Mouse (Mus musculus) right cerebral cortex, postnatal 36 days (tissue): ENCODE data around the gene Cblc.

ENCODE experiments used
- DNase-seq, 2 experiments: peaks; one replicate each; pipeline ENCODE4 v3.0.0; 2022; ENCODE audit warnings: low spot score in 2 of 2, mixed read lengths in 1 of 2

The Cblc gene

DNA sequence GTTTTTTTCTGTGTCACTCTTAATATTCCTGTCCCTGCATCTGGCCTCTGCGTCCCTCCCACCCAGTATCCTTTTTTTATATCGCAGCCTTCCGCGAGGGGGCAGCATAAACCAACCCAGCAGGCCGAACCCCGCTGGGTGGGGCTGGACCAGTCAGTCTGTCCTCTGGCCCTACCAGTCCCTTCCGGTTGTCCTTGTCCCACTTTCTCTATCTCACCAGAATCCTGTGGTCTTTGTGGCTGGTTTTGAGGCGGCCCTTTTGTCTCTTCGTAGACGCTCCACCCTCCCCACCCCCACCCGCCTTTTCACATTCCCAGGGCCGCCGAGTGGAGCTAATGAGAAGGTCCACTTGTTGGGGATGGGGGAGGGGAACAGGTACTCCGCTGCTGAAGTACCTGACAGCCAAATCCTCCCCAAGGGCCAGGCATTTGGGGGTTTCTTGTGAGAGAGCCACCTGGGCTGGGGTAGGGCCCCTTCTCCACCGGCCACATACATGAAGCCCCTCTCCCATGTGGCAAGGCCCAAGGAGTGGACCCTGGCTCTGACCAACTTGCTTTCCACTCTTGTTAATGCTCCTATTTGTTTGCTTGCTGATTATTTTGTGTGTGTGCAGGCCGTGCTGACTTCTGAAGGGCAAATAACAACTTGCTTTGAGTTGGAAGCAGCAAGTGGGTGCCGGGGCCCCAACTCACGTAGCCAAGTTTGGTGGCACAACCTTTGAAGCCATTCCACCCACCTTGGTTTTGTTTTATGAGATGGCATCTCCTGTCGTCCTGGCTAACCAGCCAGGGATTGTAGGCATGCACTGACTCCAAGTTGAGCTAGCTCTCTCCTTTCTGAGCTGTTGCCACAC is 46.2 kb downstream of the Cblc start, which contains the start of gene Nectin2:
Nectin2 (minus strand) TSS at position 267 of the 853 bp plus-strand sequence.
- peak; percentile 47 to 68 for DNase-seq

DNA sequence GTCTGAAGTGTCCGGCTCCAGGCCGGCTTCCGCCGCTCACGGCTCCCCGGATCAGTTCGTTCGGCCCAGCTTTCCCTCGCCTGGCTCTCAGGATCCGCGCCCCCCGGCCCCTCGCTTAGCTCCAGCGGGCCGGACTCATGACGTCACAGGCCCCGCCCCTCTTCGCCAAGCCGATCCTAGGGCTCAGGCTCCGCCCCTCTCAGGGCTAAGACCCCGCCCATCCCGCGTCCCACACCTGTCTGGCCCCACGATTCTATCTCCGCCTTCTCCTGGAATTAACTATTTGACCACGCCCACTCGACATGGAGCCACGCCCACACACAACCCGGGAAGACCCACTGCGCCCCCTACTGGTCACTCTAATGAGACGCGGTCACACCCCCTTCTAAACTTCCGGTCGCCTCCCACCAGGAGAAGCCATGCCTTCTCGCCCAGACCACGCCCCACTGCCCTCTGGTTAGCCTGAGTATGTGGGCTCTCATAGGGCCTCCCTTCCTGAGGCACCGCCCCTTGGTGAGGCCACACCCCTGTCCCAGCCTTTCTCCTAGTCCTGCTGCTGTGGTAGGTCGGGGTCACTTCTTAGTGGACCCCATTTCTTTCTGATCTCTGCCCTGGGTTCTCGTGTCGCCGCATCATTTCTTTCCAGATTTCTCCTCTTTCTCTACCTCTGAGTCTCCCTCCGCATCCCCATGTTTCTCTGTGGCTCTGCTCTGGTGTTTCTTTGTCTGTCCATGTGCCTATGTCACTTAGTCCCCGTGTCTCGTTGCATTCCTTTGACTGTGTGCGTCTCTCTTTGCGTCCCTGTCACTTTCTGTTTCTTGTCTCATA is 47.0 kb downstream of the Cblc start:
- DNase-seq: peak; percentile 85 to 89

DNA sequence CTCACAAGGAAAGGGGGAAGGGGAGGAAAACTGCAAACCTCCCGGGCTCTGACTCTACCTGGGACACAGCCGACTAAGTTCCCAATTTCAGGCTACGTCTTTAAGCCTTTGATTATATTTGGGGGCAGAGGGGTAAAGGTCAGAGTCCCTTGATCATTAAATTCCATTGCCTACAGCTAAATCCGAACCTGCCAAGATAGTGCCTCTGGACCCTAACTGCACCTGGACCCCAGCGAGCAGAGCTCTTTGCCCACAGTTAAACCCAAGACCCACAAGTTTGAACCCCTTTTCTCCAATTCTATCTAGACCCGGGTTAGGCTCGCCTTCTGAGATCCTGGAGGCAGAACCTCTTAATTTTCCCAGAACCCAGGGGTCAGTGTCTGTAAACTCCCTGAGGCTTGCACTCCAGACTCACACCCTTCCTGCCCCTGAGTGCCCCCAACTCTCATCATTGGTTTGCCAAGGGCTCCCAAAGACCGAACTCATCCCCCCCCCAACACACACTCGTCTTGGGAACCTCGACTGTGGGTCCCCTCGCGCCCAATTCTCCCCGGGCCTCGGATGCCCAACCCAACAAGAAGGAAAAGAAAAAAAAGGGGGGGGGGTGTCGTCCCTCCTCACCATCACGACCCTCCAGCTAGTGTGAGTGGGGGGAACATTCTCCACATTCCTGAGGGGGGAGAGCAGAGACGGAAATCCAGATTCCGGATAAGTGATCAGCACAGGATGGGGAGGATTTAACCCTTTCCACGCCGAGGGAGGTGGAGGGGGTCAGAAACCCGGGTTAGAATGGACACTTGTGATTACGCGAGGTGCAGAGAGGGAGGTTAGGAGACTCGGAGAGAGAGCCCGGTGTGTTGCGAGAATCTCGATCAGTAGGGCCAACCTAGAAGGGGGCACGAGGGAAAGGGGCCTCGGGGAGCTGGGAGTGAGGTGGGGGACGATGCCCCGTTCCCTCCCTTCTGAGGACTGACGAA is 48.1 kb downstream of the Cblc start:
- DNase-seq: no peak

DNA sequence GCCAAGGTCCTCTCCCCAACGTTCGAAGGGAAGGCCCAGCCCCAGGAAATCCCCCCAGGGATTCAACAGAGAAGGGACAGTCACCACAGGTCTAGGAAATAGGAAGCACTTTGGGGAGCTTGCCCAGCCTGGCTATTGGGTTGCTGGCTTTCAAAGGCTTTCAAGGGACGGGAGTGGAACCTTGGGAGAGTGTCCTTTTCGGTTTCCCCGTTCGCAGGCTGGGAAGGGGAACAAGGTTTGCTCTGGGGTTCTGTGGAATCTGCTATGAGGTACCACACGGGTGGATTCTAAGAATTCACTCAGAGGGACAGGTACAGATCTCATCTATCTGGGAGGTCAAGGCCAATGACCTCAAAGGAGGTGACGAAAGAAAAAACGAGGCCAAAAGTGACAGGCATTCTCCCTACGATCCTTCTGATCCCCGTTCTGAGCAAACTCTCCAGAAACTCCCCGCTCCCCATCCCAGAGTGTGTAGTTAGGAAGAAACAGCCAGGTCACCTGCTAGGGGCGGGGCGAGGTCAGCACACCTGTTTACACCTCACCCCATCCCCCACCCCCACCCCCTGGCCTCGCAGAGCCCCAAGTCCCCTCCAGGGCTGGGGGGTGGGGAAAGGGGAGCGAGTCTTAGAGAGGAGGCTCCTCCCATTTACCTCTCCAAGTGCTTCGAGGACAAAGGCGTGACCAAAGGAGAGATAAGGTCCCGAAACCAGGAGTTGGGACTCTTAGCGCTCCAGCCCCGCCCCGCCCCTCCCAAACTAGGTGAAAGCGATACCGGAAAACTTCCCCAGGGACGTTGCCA is 49.0 kb downstream of the Cblc start:
- no peak for DNase-seq

DNA sequence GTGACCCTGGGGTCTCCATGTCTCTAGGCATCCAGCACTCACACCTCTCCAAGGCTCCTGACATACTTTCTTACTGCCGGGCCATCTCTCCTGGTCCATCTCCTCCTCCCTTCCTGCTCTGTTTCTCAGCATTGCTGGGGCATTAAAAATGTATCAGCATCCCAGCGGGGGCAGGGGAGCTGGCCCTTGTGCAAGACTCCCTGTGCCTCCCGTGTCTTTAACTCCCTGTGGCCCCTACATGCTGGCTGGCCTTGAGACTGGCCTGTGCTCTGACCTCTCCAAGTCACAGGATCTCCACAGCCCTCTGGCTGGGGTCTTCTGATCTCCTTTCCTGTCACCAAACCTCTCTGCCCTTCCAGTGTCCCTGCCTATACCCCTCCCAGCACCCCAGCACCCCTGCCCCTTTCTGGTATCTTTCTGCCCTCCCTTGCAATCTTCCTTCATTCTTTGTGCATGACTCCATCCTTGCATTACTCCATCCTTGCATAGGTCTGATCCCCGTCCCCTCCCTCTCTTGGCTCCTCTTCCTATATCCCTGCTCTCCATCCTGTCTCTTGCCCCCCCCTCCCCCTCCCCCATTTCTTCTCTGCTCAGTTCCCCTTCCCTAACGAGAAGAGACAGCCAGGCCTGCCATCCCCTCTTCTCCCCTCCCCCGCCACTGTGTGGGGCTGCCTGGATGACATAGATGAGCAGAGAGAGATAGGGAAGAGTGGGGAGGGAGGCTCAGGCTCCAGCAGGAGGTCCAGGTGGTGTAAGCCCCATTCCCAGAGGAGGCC is 50.0 kb downstream of the Cblc start:
- no peak for DNase-seq

DNA sequence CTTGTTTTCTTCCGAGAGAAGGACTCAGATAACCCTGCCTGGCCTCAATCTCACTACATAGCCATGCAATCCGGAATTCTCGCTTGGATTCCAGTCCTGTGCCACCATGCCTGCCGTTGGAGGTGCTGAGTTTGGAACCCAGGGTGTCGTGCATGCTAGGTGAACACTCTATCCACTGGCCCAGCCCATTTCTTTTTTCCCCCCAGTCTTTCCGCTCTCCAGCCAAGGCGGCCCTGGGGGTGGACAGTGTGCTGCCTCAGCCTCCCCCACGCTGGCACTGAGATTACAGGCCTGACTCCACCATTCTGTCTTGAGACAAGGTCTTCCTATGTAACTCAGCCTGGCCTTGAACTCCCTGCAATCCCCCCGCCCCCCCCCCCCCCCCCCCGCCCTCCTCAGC is 50.6 kb downstream of the Cblc start:
- DNase-seq: no peak

DNA sequence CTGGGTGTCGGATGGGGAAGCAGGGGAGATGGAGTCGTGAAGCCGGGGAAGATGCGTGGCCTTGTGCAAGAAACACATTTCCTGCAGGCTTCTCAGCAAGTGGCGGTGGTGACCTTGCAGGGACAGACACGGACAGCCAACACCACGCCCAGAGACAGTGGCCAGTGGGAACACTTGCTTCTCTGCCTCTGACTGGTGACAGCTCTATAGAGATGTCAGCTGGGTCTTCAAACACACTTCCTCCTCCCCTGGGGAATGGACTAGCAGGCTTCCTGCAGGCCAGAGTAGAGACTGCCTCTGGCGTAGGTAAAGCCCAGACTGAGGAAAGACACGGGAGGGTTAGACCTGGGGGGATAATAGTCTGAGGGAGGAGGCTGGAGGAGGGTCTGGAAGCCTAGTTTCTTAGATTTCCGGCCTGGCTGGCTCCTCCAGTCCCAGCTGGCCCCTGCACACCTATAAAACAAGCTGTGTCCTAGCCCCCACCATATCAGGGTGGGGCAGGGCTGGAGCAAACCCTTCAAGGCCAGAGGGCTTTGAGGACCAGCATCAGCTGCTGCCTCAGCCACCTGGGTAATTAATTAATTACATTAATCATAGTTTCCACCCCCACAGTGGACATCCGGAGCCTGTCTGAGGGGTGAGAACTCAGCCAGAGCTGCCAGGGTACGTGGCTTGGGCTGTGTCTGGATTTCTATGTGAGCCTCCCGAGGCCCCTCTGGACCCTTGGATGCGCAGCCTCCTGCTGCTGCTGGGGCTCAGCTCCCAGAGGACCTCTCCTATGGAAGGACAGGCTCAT is 51.8 kb downstream of the Cblc start:
- no peak for DNase-seq

DNA sequence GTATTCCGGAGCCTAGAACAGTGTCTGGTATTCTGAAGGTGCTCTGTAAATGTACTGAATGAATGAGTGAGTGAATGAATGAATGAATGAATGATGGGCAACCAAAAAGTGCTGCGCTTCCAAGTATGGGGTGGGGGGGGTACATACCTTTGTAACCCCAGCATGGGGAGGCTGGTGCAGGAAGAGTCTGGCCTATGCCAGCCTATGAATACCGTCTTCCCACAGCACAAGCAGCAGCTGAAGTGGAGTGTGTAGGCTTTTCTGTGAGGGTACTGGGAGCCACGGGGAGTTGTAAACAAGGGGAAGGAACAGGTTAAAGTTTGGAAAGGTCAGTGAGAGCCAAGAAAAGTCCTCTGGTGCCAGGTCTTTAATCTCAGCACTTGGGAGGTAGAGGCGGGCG is 52.8 kb downstream of the Cblc start:
- DNase-seq: no peak

DNA sequence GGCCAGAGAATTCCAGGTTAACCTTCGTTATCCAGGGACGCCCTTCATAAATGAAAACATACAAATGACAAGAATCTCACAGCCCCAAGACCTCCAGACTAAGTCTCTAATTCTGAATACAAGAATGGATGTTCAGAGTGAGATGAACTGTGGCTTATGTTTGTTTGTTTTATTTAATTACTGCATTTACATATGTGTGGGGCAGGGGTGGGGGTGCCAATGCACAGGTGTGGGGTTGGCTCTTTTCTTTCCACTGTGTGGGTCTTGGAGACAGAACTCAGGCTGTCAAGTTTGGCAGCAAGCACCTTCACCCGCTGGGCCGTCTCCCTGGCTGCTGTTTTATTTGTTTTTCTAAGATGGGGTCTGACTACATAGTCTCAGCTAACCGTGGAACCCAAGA is 54.1 kb downstream of the Cblc start:
- DNase-seq: no peak

DNA sequence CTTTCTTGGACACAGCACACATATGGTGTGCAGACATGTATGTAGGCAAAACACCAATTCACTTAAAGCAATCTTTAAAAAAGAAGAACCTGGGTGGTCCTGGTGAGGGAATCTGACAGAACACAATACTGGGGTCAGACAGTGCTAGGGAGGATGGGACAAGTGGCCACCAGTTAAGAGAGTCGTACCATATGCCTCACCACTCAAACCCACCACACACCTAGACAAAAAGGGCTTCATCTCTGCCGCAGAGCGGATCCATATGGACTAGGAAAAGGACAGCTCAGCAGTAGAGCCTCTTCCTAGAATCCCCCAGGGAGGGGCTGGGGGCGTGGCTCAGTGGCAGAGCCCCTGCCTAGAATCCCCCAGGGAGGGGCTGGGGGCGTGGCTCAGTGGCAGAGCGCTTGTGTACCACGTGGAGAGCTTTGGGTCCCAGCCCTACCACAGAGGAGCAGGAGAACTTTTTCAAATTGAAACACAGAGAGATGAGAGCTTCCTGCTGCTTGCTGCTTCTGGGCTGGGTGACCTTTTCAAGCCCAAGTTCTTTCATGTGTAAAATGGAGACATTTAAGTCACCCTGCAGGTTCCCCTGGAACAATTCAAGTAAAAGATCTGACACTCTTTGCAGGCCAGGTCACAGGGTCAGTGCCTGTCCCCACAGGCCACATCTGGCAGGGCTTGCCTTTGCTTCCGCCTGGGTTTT is 55.1 kb downstream of the Cblc start:
- DNase-seq: no peak

DNA sequence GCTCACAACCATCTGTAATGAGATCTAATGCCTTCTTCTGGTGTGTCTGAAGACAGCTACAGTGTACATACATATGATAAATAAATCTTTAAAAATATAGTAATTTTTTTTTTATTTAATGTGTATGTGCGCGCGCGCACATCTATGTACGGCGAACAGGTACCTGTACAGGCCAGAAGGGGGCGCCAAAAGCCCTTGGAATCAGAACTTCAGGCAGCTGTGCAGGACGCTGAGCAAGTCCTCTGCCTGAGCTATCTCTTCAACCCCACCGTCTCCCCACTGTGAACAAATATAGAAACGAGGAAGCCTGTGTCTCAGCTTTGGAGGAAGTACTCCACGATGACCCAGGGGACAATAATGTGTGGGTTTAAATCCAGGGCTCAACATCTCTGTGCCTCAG is 56.3 kb downstream of the Cblc start:
- DNase-seq: no peak

DNA sequence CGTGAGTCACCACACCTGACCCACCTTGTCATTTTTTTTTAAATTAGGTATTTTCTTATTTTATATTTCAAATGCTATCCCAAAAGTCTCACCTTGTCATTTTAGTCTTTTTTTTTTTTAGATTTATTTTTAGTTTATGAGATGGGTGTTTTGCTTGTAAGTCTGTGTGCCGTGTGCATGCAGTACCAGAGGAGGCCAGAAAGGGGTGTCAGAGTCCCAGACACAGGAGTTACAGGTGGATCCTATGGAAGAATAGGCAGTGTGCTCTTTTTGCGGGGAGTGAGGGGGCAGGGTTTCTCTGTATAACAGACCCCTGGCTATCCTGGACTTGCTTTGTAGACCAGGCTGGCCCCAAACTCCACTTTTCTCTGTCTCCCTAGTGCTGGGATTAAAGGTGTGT is 57.8 kb downstream of the Cblc start:
- DNase-seq: no peak

DNA sequence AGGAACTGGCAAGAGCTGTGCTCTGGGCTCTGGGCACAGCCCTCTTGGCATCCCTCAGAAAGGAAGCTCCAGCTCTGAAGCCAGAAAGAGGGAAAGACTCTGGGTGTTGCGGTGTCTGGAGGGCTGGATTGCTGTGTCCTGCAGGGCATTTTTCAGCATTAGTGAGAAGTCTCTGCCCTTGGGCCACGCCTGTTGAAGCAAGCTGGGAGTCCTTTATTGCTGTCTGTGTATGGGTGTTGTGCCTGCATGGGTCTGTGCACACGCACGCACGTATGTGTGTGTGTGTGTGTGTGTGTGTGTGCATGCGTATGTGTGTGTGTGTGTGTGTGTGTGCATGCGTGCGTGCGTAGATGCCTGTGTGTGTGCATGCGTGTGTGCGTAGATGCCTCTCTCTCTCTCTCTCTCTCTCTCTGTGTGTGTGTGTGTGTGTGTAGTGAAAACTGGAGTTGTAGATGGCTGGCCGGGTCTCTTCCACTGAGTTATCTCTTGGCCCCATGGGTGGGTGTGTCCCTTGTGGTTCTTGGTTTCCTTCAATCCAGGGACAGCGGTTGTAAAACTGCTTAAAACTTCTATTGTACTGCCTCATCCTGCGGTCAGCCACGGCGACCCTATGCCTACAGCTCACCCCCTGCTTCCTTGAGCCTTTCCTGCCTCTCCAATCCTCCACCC is 60.1 kb downstream of the Cblc start:
- no peak for DNase-seq

DNA sequence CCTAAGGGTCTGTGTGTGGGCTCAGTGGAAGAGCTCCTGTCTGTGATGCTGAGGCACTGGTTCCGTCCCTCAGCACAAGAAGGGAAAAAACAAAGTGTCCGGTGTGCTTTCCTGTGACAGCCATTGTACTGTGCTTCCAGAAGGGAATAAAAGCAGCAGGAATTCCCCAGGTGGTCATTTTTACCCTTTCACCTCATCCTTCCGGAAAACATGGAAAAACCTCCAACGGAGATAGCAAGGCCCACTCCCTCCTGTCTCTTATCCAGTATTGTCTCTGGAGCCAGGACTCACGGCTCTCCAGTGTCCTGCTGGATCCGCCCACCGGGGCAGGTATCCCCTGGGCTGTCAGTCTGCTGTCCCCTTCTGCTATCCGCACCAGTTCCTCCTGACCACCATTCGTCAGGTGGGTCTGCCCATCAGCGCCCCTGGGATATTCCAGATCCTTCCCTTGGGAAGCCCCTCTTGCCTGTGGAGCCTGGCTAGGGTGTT is 62.4 kb downstream of the Cblc start:
- no peak for DNase-seq
